Mouse (Mus musculus): Measurements from ENCODE around the gene Acacb. TPM values are rescaled to one million over a fixed set of nuclear protein-coding genes. Genes with fewer than 3 reads are reported as not detected.

The Acacb gene
- polyA plus RNA-seq, 1 experiment from 2014 or later, result 2.5 TPM

DNA sequence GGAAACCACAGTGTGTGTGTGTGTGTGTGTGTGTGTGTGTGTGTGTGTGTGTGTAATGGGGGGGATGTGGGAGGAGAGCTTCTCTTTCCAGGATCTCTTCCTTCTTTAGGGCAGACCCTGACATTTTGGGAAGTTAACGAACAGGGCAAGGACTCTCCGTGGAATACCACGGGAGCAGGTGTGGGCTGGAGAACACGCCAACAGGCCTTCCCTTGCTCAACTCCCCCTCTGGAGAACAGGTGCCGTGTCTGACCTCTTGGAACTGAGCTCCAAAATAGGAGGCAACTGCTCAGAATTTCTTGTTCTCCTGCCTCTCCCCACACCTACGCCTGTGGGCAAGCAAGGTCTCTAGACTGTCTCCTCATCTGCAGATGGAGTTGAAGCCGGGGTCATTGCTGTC lies 123.2 kb downstream of the Acacb start:
- peaks cover 74% of the 10 kb centered on the region for H3K27me3 ChIP-seq (ENCODE audit: poor library complexity, severe bottlenecking)
- no peak for DNase-seq (ENCODE audit: extremely low spot score, low spot score)
- peaks cover 48% of the 10 kb centered on the region for H3K4me1 ChIP-seq
- H3K4me3 ChIP-seq, result no peak overlapping the region
- H3K36me3 ChIP-seq (replicated peaks), result no peaks in the 10 kb centered on the region
- WGBS, result 73% methylated on average over 7 of the region's 7 CpGs
- H3K9me3 ChIP-seq, result no peaks in the 10 kb centered on the region
- no peak overlapping the region for H3K27ac ChIP-seq

DNA sequence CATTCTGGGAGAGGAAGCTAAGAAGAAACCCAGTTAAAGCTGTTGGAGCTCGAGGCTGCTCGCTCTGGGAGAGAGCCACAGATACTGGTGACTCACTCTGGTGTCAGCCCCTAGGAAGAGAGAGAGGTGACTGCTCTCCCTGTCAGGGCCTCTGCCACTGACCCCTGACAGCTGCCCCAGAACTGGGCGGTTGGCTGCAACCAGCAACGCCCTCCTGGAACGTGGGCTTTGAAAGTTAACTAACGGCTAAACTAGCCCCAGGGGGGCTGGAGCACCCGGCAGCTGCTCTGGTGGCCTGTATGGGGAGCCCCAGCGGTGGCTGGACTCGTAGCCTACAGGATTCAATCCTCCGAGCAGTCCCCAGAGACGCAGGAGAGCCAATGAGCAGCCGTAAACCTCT lies 123.6 kb downstream of the Acacb start:
- peaks cover 79% of the 10 kb centered on the region for H3K27me3 ChIP-seq (ENCODE audit: poor library complexity, severe bottlenecking)
- H3K4me3 ChIP-seq, result no peak overlapping the region
- no peak for DNase-seq (ENCODE audit: extremely low spot score, low spot score)
- no peaks in the 10 kb centered on the region for H3K9me3 ChIP-seq
- H3K36me3 ChIP-seq (replicated peaks), result no peaks in the 10 kb centered on the region
- WGBS, result 19% methylated on average over 12 of the region's 12 CpGs
- peaks cover 53% of the 10 kb centered on the region for H3K4me1 ChIP-seq
- H3K27ac ChIP-seq, result no peak overlapping the region

DNA sequence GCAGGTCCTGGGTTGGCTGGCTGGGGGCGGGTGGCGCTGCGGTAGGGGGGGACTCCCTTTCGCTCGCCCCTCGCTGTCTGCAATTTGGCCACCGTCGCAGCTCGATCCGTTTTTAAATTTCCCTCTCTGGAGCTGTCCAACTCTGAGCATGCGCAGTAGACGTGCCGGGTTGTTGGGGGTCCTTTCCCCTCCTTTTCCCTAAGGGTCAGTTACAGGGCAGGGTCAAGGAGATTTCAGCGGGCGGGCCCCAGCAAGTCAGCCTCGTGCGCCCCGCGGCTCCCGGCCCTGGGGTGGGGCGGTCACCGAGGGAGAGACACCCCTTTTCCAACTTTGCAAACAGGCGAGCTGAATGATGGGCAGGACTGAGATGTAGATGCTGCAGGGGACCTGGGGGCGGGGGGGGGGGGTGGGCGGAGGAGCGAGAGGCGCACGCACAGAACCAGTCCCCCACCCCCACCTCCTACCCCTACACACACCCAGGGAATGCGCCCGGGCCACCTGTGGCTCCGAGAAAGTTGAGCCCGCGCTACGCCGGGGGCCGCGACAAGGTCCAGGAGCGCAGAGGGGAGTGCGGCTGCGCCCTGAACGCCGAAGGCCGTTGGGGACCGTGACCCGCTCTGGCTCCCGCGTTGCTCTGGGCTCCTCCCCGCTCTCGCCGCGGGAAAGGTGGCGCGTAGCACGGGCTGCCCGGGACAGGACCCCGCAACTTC lies 127.5 kb downstream of the Acacb start, which contains the start of gene Foxn4:
Gene Foxn4 (minus strand): TSS at position 115 of the 710 bp plus-strand sequence.
- Histone ChIP-seq H3K36me3 (replicated peaks) (no peaks in the 10 kb centered on the region), H3K27ac (peak within 1 kb of the TSS; percentile 76), H3K4me1 (peaks cover 76% of the 10 kb centered on the region), H3K9me3 (no peaks in the 10 kb centered on the region), H3K27me3 (ENCODE audit: poor library complexity, severe bottlenecking) (peaks cover 100% of the 10 kb centered on the region), H3K4me3 (peak within 1 kb of the TSS; percentile 58)
- DNase-seq (ENCODE audit: extremely low spot score, low spot score), result peak; percentile 66
- WGBS, result under 1% methylated on average over 53 of the region's 56 CpGs

DNA sequence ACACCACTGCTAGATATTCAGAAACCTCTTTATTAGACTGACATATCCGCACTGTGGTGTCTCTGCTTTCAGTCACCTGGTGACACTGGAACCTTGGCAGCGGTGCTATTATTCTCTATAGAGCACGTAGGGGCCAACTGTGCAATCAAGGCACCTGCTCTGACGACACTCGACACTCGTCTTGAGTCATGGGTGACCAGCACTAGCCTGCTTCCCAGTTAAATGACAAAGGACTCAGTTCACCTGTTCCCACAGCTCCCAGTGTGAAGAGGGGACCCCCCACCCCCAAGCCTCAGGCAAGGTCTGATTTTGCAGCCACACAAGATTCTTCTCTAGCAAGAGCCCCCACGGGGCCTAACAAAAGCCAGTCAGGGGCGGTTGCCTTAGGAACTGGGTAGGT lies 129.0 kb downstream of the Acacb start:
- 5% methylated on average over 8 of the region's 8 CpGs for WGBS
- Histone ChIP-seq H3K4me1 (peaks cover 73% of the 10 kb centered on the region), H3K4me3 (0 out of 2 replicates have a peak overlapping the region, but pooled peaks have one; percentile 0)

DNA sequence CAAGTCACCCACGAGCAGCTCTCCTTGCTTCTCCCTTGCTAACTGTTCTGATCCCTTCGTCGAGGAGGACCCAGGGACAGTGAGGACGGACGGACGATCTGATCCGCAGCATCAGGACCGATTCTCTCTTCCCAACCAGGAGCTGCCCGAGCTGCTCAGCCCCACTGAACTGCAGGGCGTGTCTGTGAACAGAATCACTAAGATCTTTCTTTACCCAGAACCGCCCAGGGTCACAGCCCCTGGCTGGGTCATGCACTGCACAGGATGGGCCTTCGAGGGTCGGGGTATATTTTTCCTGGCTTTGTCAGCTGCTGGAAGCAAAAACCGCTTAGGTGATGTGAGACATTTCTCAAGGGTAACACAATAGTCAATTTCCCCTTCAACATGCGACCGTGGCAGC lies 129.7 kb downstream of the Acacb start:
- no peaks in the 10 kb centered on the region for H3K36me3 ChIP-seq (replicated peaks)
- no peaks in the 10 kb centered on the region for H3K9me3 ChIP-seq
- 15% methylated on average over 16 of the region's 16 CpGs for WGBS
- H3K27me3 ChIP-seq (ENCODE audit: poor library complexity, severe bottlenecking), result peaks cover 97% of the 10 kb centered on the region
- no peak for DNase-seq (ENCODE audit: extremely low spot score, low spot score)
- no peak overlapping the region for H3K27ac ChIP-seq
- H3K4me1 ChIP-seq, result peaks cover 72% of the 10 kb centered on the region
- no peak overlapping the region; the same call in 1 of the 2 replicates for H3K4me3 ChIP-seq

More for the DNA sequence above, 129.0 kb downstream of the Acacb start:
- peaks cover 97% of the 10 kb centered on the region for H3K27me3 ChIP-seq (ENCODE audit: poor library complexity, severe bottlenecking)
- no peak overlapping the region for H3K27ac ChIP-seq
- no peaks in the 10 kb centered on the region for H3K36me3 ChIP-seq (replicated peaks)
- peak; percentile 39 for DNase-seq (ENCODE audit: extremely low spot score, low spot score)
- H3K9me3 ChIP-seq, result no peaks in the 10 kb centered on the region

DNA sequence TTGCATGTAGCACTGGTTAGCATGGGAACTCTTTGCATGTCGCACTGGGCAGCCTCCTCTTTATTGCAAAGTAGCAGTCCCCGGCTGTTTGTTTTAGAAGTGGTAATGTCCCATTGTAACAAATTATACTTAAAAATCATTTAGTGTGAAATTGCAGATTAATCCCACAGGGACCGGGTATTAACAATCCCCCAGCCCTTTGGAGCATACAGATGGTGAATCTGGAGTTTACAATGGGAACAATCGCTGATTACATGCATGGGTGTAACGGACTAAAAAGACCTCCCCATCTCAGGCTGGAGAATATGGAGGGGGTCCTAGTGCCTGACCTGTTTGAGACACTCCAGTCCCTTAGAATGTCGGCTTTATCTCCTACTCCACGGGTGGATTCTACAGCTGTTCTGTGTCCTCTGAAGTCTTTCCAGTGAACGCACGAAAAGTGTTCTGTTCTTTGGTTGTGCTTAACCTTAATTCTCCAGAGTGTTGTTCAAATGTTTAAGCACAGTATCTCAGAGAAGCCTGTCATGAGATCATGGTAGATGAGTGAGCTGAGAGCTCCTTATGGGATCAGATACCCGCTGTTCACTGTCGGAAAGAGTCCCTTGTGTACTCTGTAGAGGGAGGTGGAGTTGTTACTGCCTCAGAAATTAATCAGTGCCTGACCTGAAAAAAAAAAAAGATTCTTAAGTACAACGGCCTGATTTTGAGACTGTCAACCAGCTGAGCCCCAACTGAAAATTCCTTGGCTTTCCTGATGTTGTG lies 133.2 kb downstream of the Acacb start:
- WGBS, result 50% methylated on average over 12 of the region's 12 CpGs
- peak overlapping the region; percentile 56; the same call in 1 of the 2 replicates for H3K27ac ChIP-seq
- DNase-seq (ENCODE audit: extremely low spot score, low spot score), result no peak
- no peaks in the 10 kb centered on the region for H3K36me3 ChIP-seq (replicated peaks)
- H3K9me3 ChIP-seq, result no peaks in the 10 kb centered on the region
- H3K27me3 ChIP-seq (ENCODE audit: poor library complexity, severe bottlenecking), result peaks cover 96% of the 10 kb centered on the region
- H3K4me1 ChIP-seq, result peaks cover 52% of the 10 kb centered on the region
- peak overlapping the region; percentile 3; the same call in 1 of the 2 replicates for H3K4me3 ChIP-seq

DNA sequence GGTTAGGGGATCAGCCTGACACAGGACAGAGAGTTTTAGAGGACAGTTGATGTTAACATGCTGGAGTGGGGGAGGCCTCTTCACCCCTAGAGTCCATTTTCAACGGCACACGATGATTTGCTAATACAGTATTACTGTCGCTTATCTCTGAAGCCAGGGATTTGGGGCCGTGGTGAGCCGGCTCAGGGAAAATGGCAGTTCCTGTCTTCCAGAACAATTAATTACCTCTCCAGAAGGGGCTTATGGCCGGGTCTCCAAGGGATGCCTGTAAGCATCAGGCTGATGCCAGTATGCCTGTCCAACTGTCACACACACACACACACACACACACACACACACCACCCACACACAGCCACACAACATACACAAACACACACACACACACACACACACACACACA lies 136.0 kb downstream of the Acacb start:
- peaks cover 40% of the 10 kb centered on the region for H3K4me1 ChIP-seq
- peaks cover 77% of the 10 kb centered on the region for H3K27me3 ChIP-seq (ENCODE audit: poor library complexity, severe bottlenecking)
- no peaks in the 10 kb centered on the region for H3K36me3 ChIP-seq (replicated peaks)
- no peak overlapping the region for H3K27ac ChIP-seq
- H3K4me3 ChIP-seq, result no peak overlapping the region
- 61% methylated on average over 6 of the region's 6 CpGs for WGBS
- H3K9me3 ChIP-seq, result no peaks in the 10 kb centered on the region
- DNase-seq (ENCODE audit: extremely low spot score, low spot score), result no peak

DNA sequence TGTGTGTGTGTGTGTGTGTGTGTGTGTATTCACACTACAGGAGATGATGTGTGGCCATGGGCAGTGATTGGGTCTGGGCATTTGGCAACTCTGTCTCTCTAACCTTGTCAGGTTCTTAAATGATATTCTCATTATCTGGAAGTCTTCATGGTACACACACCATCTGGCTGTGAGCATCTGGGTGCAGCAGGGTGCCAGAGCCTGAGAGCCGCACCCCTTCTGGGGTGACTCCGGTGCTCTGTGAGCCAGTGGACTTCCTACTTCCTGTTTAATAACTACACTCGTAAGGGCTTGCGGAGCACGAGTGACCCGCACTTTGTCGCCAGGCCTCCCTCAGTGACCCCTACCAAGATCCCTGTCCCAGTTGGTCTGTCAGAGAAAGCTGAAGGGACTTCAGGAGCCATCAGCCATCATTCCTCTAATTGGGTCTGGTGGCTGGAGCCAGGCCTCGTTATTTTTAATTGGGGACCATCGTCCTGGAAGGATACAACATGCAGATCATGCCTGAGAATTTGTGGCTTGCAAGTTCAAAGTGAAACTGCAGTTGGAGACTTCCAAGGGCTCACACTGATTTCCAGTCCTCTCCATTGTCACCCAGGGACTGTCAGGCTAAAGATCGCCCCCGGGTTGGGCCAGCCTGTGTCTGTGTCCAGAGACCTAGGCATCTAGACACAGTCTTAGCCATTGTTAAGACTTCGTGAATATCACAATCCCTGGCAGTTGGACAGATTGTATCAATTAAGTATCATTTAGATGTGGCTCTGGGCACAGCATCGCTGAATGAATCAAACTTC lies 138.5 kb downstream of the Acacb start:
- H3K27me3 ChIP-seq (ENCODE audit: poor library complexity, severe bottlenecking), result peaks cover 80% of the 10 kb centered on the region
- WGBS, result 60% methylated on average over 13 of the region's 13 CpGs
- H3K27ac ChIP-seq, result 0 out of 2 replicates have a peak overlapping the region, but pooled peaks have one; percentile 12
- DNase-seq (ENCODE audit: extremely low spot score, low spot score), result no peak
- peaks cover 32% of the 10 kb centered on the region for H3K4me1 ChIP-seq
- H3K4me3 ChIP-seq, result no peak overlapping the region
- H3K9me3 ChIP-seq, result no peaks in the 10 kb centered on the region
- no peaks in the 10 kb centered on the region for H3K36me3 ChIP-seq (replicated peaks)

DNA sequence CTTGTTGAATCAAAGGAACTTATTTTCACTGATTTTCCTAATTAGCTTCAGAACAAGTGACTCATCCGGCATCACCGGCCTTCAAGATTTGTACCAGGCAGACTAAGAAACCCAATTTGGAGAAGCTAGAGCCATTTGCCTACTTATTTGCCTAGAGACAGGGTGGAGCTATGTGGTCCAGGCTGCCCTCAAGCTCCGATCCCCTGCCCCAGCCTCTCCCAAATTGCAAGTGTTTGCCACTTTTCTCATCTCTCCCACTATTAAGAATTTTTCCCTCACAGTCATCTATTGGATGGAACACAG lies 139.0 kb downstream of the Acacb start:
- WGBS, result 76% methylated on average over 3 of the region's 3 CpGs
- no peak overlapping the region for H3K4me3 ChIP-seq
- no peak for DNase-seq (ENCODE audit: extremely low spot score, low spot score)
- peaks cover 79% of the 10 kb centered on the region for H3K27me3 ChIP-seq (ENCODE audit: poor library complexity, severe bottlenecking)
- no peak overlapping the region for H3K27ac ChIP-seq
- peaks cover 37% of the 10 kb centered on the region for H3K4me1 ChIP-seq
- no peaks in the 10 kb centered on the region for H3K36me3 ChIP-seq (replicated peaks)
- no peaks in the 10 kb centered on the region for H3K9me3 ChIP-seq

DNA sequence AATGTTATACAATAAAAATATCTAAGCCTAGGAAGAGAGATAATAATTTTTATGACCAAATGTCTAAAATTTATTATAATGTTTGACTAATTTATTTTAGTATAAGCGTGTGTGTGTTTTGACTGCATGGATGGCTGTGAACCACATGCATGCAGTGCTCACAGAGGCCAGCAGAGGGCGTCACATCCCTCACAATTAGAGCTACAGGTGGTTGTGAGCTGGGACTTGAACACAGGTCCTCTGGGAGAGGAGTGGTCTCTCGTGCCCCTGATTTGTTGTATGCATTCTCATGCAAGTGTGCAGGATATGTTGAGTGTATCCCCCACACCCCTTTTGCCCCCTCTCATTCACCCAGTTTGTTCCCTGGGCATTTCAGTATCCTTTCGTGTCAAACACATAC lies 139.8 kb downstream of the Acacb start:
- Histone ChIP-seq H3K27ac (no peak overlapping the region), H3K4me3 (no peak overlapping the region), H3K36me3 (replicated peaks) (no peaks in the 10 kb centered on the region), H3K9me3 (no peaks in the 10 kb centered on the region), H3K27me3 (ENCODE audit: poor library complexity, severe bottlenecking) (peaks cover 75% of the 10 kb centered on the region), H3K4me1 (peaks cover 43% of the 10 kb centered on the region)
- DNase-seq (ENCODE audit: extremely low spot score, low spot score), result no peak
- 85% methylated on average over 4 of the region's 4 CpGs for WGBS

DNA sequence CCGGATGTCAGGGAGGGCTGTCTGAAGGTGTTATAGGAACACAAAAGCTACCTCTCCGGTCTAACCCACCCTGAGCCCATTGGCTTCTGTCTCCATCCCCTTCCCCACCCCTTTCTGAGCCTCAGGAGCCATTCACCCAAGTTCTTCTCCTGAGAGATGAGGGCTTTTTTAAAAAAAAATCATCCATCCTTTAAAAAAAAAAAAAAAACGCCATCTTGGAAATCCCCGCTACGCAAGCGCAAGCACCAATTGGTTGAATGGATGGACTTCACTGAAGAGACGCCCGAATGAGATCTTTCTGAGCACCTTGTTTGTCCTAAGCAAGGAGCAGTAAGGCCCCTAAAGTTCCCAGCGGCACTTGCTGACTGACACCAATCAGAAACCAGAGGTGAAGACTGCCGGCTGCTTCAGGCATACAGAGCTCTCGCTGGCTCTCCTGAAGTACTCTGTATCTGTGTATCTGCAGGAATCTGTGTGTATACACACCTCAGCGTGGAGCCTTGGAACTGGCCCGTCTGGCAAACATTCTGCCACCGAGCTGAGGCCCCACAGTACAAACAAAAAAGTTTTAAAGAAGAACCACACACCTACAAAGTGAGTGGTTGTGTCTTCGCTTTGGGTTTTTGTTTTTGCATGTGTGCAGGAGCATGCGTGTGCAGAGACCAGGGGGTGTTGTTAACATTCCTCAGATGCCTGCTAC lies 140.7 kb downstream of the Acacb start:
- Histone ChIP-seq H3K27ac (no peak overlapping the region), H3K4me3 (no peak overlapping the region), H3K9me3 (no peaks in the 10 kb centered on the region), H3K36me3 (replicated peaks) (no peaks in the 10 kb centered on the region), H3K27me3 (ENCODE audit: poor library complexity, severe bottlenecking) (peaks cover 74% of the 10 kb centered on the region), H3K4me1 (peaks cover 45% of the 10 kb centered on the region)
- no peak for DNase-seq (ENCODE audit: extremely low spot score, low spot score)
- 90% methylated on average over 16 of the region's 16 CpGs for WGBS

DNA sequence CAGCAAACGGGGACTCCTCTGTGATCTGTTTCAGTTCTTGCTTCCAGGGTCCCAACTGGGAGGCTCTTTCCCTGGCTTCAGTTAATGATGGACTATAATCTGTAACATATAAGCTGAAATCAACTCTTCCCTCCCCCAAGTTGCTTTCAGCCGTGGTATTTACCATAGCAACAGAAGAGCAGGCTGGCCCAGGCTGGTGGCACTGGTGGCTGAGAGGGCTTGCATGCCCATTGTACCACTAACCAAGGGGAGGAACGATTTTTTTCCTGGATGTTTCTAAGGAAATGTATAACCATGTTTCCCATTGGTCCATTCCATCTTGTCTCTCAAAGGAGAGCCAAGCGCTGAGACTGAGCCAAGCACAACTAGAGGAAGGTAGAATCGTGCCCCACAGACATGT lies 142.1 kb downstream of the Acacb start:
- Histone ChIP-seq H3K27me3 (ENCODE audit: poor library complexity, severe bottlenecking) (peaks cover 74% of the 10 kb centered on the region), H3K4me3 (no peak overlapping the region), H3K4me1 (peaks cover 47% of the 10 kb centered on the region), H3K36me3 (replicated peaks) (no peaks in the 10 kb centered on the region), H3K9me3 (no peaks in the 10 kb centered on the region), H3K27ac (no peak overlapping the region)
- DNase-seq (ENCODE audit: extremely low spot score, low spot score), result no peak
- WGBS, result 86% methylated on average over 5 of the region's 5 CpGs
